Mouse (Mus musculus) testis, adult 2 months (tissue): ENCODE results near the gene Gria1.

Source experiments
- CTCF ChIP-seq: fragments of 200-500 bp; IDR thresholded peaks from 2 replicates; pipeline ENCODE4 v1.5.1; 2012; ENCODE audit warnings: low read depth, mild to moderate bottlenecking, inconsistent platforms, low read length, moderate library complexity; ENCODE audit not compliant: control insufficient read depth, insufficient read depth, insufficient replicate concordance
- POLR2A ChIP-seq: fragments of 200-500 bp; IDR thresholded peaks from 2 replicates; pipeline ENCODE4 v1.6.1; 2012; ENCODE audit warnings: low read depth, mild to moderate bottlenecking, inconsistent platforms, low read length, moderate library complexity; ENCODE audit not compliant: control insufficient read depth

GRCm38 (mm10) chr11:57235446-57235845, 224.3 kb downstream of the Gria1 start:
- TF ChIP-seq POLR2A (no peak), CTCF (no peak)
